Mouse (Mus musculus) E14TG2a.4 (cell line): ENCODE results near the gene Xpo5.

Experiments used
- CTCF ChIP-seq: conservative IDR thresholded peaks from 2 replicates; pipeline ENCODE4 v1.5.1; 2014; ENCODE audit warnings: low read length
- NANOG ChIP-seq: IDR thresholded peaks from 2 replicates; pipeline ENCODE4 v1.6.1; 2014; ENCODE audit warnings: borderline replicate concordance, low read length, mixed read lengths
- POU5F1 ChIP-seq: IDR thresholded peaks from 2 replicates; pipeline ENCODE4 v1.6.1; 2014; ENCODE audit warnings: low read length, borderline replicate concordance

- TF ChIP-seq CTCF (no peak), NANOG (no peak), POU5F1 (no peak)
Measured at GRCm38 (mm10) chr17:46242993-46243392, 40.4 kb downstream of the Xpo5 start.
